Mouse (Mus musculus) midbrain, embryonic 10.5 days (tissue): ENCODE data around the gene Agap1. TPM values are rescaled to one million over a fixed set of nuclear protein-coding genes. Genes with fewer than 3 reads are reported as not detected.

ENCODE experiments used
- DNase-seq: peaks from one replicate; pipeline ENCODE4 v3.0.0-alpha.2; 2017; ENCODE audit warnings: low spot score
- H3K27ac ChIP-seq: fragments of 300-500 bp; sonication (generic); replicated peaks from 2 replicates; pipeline ENCODE4 v1.5.1; 2016; ENCODE audit warnings: mild to moderate bottlenecking
- H3K27me3 ChIP-seq: fragments of 300-500 bp; sonication (generic); 2 replicates; pipeline ENCODE4 v1.6.1; 2016; ENCODE audit warnings: low read depth, mild to moderate bottlenecking; ENCODE audit not compliant: poor library complexity, severe bottlenecking
- H3K36me3 ChIP-seq: fragments of 300-500 bp; sonication (generic); 2 replicates; pipeline ENCODE4 v1.6.1; 2016; ENCODE audit warnings: mild to moderate bottlenecking, moderate library complexity
- H3K4me1 ChIP-seq: fragments of 300-500 bp; sonication (generic); 2 replicates; pipeline ENCODE4 v1.6.1; 2016
- H3K4me3 ChIP-seq: fragments of 300-500 bp; sonication (generic); 2 replicates; pipeline ENCODE4 v1.5.1; 2016; ENCODE audit warnings: mild to moderate bottlenecking, moderate library complexity
- H3K9me3 ChIP-seq: fragments of 300-500 bp; sonication (generic); replicated peaks from 2 replicates; pipeline ENCODE4 v1.6.1; 2016; ENCODE audit warnings: mild to moderate bottlenecking
- WGBS: fragments of 180-500 bp; shearing (Covaris S2); methylation state at CpG from one replicate; pipeline ENCODE4 v1.1.7; 2016; 5-methylcytosine and 5-hydroxymethylcytosine counted together
- polyA plus RNA-seq: library from polyadenylated mRNA; unstranded; fragments of >200 nt; fragmentation: Nextera tagmentation; extraction: Ambion mirVana; gene quantifications from 2 replicates; pipeline ENCODE4 v1.2.1, GENCODE M21; 2016

Agap1 gene
- polyA plus RNA-seq, 1 experiment from 2014 or later, result 16.6 TPM

DNA sequence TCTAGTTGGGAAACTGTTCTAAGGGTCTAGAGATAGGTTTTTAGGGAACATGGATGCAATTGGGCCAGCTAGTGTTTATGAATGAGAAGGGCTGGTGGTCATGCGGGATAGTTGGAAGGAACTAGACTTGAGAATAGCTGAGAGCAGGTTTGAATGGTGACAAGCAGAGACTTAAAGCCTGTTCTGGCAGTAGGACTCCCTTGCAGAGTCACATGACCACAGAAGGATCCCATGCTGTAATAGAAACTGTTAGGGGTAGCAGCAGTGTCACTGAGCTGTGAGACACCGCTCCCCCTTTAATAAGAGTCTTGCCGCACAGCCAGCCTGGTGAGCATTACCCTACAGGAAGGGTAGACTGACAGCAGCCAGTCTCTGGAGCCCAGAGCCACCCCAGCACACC, 201.6 kb downstream of the Agap1 start:
- H3K4me1 ChIP-seq, result peaks cover 16% of the 10 kb centered on the region
- no peak overlapping the region for H3K27ac ChIP-seq
- H3K4me3 ChIP-seq, result no peak overlapping the region
- no peaks in the 10 kb centered on the region for H3K27me3 ChIP-seq
- WGBS, result 93% methylated on average over 3 of the region's 3 CpGs
- peaks cover 24% of the 10 kb centered on the region for H3K36me3 ChIP-seq
- H3K9me3 ChIP-seq, result no peaks in the 10 kb centered on the region
- DNase-seq, result no peak

DNA sequence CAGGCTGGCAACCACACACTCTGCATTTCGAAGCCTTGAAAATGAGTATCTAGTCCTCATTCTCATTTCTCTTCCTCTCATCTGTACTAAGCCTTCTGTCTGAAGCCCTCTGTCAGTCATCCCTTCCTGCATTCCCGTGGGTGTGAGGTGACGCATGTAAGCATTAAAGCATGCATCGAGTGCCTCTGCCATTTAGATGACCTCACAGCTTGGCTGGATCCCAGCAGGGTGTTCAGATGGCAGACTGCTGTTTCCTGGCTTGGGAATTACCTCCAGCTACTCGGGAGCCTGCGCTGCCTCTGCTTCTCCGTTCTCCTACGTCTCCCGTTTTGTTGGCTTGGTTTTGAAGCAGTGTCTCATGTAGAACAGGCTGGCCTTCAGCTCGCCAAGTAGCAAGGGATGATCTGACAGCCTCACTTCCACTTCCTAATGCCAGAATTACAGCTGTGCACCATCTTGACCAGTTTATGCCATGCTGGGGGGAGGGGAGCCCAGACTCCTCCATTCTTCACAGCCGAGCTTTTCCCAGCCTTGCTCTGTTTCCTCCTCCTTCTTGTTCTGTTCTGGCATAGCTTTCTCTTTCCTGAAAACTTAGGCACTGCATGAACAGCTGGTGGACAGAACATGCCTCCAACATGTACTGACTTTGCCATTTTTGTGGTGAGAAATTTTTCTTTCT, 202.2 kb downstream of the Agap1 start:
- DNase-seq, result no peak
- Histone ChIP-seq H3K4me1 (peaks cover 11% of the 10 kb centered on the region), H3K27ac (no peak overlapping the region), H3K9me3 (no peaks in the 10 kb centered on the region), H3K36me3 (peaks cover 27% of the 10 kb centered on the region), H3K4me3 (no peak overlapping the region), H3K27me3 (no peaks in the 10 kb centered on the region)
- WGBS, result 75% methylated on average over 11 of the region's 11 CpGs

DNA sequence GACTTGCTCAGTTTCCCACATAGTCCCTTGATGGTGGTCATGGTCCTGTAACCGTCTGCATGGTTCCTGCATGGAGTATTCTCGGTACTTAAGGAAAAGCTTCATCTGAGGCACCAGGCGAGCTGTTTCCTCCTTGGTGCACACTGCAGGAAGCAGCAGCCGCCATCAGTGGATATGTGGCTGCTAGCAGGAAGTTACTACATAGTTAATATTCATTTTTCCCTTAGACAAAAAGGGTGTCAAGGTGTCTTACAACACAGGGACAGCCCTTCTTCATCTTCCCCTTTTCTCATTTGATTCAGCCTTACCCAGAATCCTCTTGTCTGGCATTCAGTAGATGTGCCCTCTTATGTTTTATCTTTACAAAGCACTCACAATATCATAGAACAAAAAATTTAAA, 206.2 kb downstream of the Agap1 start:
- no peak overlapping the region for H3K27ac ChIP-seq
- WGBS, result 94% methylated on average over 4 of the region's 4 CpGs
- no peak for DNase-seq
- no peaks in the 10 kb centered on the region for H3K27me3 ChIP-seq
- no peaks in the 10 kb centered on the region for H3K9me3 ChIP-seq
- H3K36me3 ChIP-seq, result peaks cover 42% of the 10 kb centered on the region
- H3K4me1 ChIP-seq, result peaks cover 7% of the 10 kb centered on the region; the same call in 1 of the 2 replicates
- no peak overlapping the region for H3K4me3 ChIP-seq

DNA sequence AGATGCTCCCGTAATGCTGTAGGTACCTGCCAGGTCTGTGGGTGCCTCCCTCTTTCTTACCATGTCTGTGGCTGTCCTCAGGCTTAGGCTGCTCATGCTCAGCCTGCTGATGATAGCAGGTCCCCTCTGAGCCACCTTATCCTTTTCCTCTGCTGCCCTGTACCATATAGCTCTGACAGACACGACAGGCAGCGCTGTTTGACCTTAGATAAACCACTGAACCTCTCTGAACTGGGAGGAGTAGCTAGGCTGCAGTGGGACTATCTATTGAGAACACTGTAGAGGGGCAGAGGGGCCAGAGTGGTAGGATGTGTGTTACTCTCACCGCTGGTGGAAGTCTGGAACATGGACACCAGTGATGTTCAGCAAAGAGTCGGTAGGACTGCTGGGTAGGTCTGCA, 211.5 kb downstream of the Agap1 start:
- 96% methylated on average over 5 of the region's 5 CpGs for WGBS
- Histone ChIP-seq H3K36me3 (peaks cover 65% of the 10 kb centered on the region), H3K4me3 (no peak overlapping the region), H3K4me1 (peaks cover 6% of the 10 kb centered on the region; the same call in 1 of the 2 replicates), H3K27ac (no peak overlapping the region), H3K27me3 (no peaks in the 10 kb centered on the region), H3K9me3 (no peaks in the 10 kb centered on the region)
- DNase-seq, result no peak

DNA sequence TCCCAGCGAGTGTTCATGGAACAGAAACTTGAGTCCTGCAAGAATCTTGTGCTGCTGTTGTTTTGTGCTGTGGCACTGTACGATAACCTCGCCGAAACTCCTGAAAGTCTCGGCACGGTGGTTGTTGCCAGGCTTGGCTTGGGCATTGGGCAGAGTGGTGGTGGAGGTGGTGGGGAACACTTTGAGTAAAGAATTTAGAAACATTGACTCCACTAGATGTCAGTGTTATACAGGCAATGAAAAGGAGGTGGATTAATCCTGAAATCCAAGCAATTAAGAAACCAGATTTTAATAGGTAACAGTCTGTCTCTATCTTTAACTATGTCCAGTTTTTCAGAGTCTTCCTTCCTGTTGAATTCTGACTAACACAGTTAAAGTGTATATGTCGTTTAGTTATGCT, 212.8 kb downstream of the Agap1 start:
- WGBS, result 90% methylated on average over 7 of the region's 7 CpGs
- peaks cover 74% of the 10 kb centered on the region for H3K36me3 ChIP-seq
- no peak for DNase-seq

GRCm38 (mm10) chr1:89668635-89669034, 214.0 kb downstream of the Agap1 start:
- Histone ChIP-seq H3K27me3 (no peaks in the 10 kb centered on the region; the same call in 1 of the 2 replicates), H3K4me1 (peaks cover 6% of the 10 kb centered on the region; the same call in 1 of the 2 replicates), H3K27ac (no peak overlapping the region), H3K4me3 (no peak overlapping the region), H3K36me3 (peaks cover 85% of the 10 kb centered on the region), H3K9me3 (no peaks in the 10 kb centered on the region; the same call in 1 of the 2 replicates)
- WGBS, result 84% methylated on average over 9 of the region's 9 CpGs
- DNase-seq, result no peak

More for the DNA sequence above, 212.8 kb downstream of the Agap1 start:
- no peak overlapping the region for H3K27ac ChIP-seq
- H3K4me1 ChIP-seq, result peaks cover 6% of the 10 kb centered on the region; the same call in 1 of the 2 replicates
- no peaks in the 10 kb centered on the region for H3K9me3 ChIP-seq
- no peak overlapping the region for H3K4me3 ChIP-seq
- no peaks in the 10 kb centered on the region for H3K27me3 ChIP-seq

- 80% methylated on average over 26 of the region's 26 CpGs for WGBS
- Histone ChIP-seq H3K4me1 (peaks cover 6% of the 10 kb centered on the region; the same call in 1 of the 2 replicates), H3K9me3 (no peaks in the 10 kb centered on the region; the same call in 1 of the 2 replicates), H3K27ac (no peak overlapping the region), H3K36me3 (peaks cover 85% of the 10 kb centered on the region), H3K27me3 (no peaks in the 10 kb centered on the region; the same call in 1 of the 2 replicates), H3K4me3 (no peak overlapping the region)
- no peak for DNase-seq
Observed at GRCm38 (mm10) chr1:89671110-89671787, 216.6 kb downstream of the Agap1 start.

GRCm38 (mm10) chr1:89673071-89673470, 218.5 kb downstream of the Agap1 start:
- no peak overlapping the region for H3K27ac ChIP-seq
- H3K36me3 ChIP-seq, result peaks cover 89% of the 10 kb centered on the region
- no peaks in the 10 kb centered on the region; the same call in 1 of the 2 replicates for H3K27me3 ChIP-seq
- DNase-seq, result no peak
- H3K9me3 ChIP-seq, result no peaks in the 10 kb centered on the region; the same call in 1 of the 2 replicates
- H3K4me3 ChIP-seq, result no peak overlapping the region
- WGBS, result 92% methylated on average over 6 of the region's 6 CpGs
- peaks cover 6% of the 10 kb centered on the region; the same call in 1 of the 2 replicates for H3K4me1 ChIP-seq

- no peaks in the 10 kb centered on the region; the same call in 1 of the 2 replicates for H3K9me3 ChIP-seq
- H3K36me3 ChIP-seq, result peaks cover 95% of the 10 kb centered on the region
- WGBS, result 93% methylated on average over 3 of the region's 3 CpGs
- H3K27ac ChIP-seq, result no peak overlapping the region
- DNase-seq, result no peak
- peaks cover 6% of the 10 kb centered on the region; the same call in 1 of the 2 replicates for H3K4me1 ChIP-seq
- no peaks in the 10 kb centered on the region; the same call in 1 of the 2 replicates for H3K27me3 ChIP-seq
- no peak overlapping the region for H3K4me3 ChIP-seq
Observed at GRCm38 (mm10) chr1:89673686-89674085, 219.1 kb downstream of the Agap1 start.

GRCm38 (mm10) chr1:89674681-89675080, 220.1 kb downstream of the Agap1 start:
- Histone ChIP-seq H3K4me1 (peaks cover 6% of the 10 kb centered on the region; the same call in 1 of the 2 replicates), H3K4me3 (no peak overlapping the region), H3K9me3 (no peaks in the 10 kb centered on the region; the same call in 1 of the 2 replicates), H3K27me3 (no peaks in the 10 kb centered on the region; the same call in 1 of the 2 replicates), H3K36me3 (peaks cover 87% of the 10 kb centered on the region), H3K27ac (no peak overlapping the region)
- 90% methylated on average over 9 of the region's 9 CpGs for WGBS
- no peak for DNase-seq

- Histone ChIP-seq H3K36me3 (peaks cover 75% of the 10 kb centered on the region), H3K4me3 (no peak overlapping the region), H3K27me3 (no peaks in the 10 kb centered on the region; the same call in 1 of the 2 replicates), H3K4me1 (no peaks in the 10 kb centered on the region), H3K9me3 (no peaks in the 10 kb centered on the region; the same call in 1 of the 2 replicates), H3K27ac (no peak overlapping the region)
- no peak for DNase-seq
- WGBS, result 77% methylated on average over 4 of the region's 4 CpGs
Observed at GRCm38 (mm10) chr1:89676411-89676810, 221.8 kb downstream of the Agap1 start.

- 93% methylated on average over 7 of the region's 7 CpGs for WGBS
Observed at GRCm38 (mm10) chr1:89680673-89681072, 226.1 kb downstream of the Agap1 start.

GRCm38 (mm10) chr1:89688914-89689313, 234.3 kb downstream of the Agap1 start:
- Histone ChIP-seq H3K9me3 (peaks cover 4% of the 10 kb centered on the region; the same call in 1 of the 2 replicates), H3K4me1 (peaks cover 52% of the 10 kb centered on the region), H3K27ac (peak overlapping the region; percentile 14), H3K4me3 (no peak overlapping the region), H3K36me3 (peaks cover 48% of the 10 kb centered on the region), H3K27me3 (no peaks in the 10 kb centered on the region)
- DNase-seq, result peak; percentile 52
- WGBS, result 52% methylated on average over 10 of the region's 10 CpGs

More at GRCm38 (mm10) chr1:89680673-89681072, 226.1 kb downstream of the Agap1 start:
- Histone ChIP-seq H3K36me3 (peaks cover 70% of the 10 kb centered on the region), H3K27ac (no peak overlapping the region), H3K9me3 (no peaks in the 10 kb centered on the region; the same call in 1 of the 2 replicates), H3K27me3 (no peaks in the 10 kb centered on the region), H3K4me1 (no peaks in the 10 kb centered on the region), H3K4me3 (no peak overlapping the region)
- DNase-seq, result no peak
